Mouse (Mus musculus): ENCODE measurements around the gene Ubac1.

The Ubac1 gene

GRCm38 (mm10) chr2:26021561-26022257 is at the start of gene Ubac1:
TSS of gene Ubac1 (minus strand) at chr2:26021747.
- peak; percentile 77 for DNase-seq (ENCODE audit: low read depth, low spot score)

DNA sequence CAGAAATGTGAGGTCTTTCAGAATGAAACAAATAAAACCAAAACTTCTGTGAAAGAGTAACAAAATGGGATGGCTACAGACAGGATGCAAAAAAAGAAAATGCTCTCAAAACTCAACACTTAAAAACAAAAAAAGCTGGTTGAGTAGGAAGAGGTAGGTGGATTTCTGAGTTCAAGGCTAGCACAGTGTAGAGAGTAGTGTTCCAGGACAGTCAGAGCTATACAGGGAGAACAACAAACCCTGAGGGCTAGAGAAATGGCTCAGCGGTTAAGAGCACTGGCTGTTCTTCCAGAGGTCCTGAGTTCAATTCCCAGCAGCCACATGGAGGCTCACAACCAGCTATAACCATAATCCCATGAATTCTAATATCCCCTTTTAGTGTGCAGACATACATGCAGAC is 47.0 kb upstream of the Ubac1 start:
- no peak for DNase-seq (ENCODE audit: low read depth, low spot score)

DNA sequence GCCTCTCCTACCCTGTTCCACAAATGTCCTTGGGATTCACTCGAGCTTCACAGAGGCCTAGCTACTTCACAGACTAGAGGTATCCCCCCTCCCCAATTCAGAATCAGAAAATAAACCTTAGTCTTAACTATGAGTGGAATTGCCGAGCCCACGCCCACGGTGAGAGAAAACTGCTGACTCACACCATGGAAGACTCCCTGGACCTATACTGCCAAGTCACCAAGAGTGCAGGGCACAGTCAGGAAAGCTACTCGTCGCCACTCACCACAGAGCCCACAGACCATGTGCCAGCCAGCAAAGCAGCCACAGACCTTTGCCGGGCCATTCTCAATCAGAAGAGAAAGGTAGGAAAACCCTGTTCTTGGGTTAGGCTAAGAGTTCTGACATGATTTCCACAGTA is 46.6 kb upstream of the Ubac1 start:
- DNase-seq (ENCODE audit: low read depth, low spot score) = no peak

- no peak for DNase-seq (ENCODE audit: low read depth, low spot score)
Observed at GRCm38 (mm10) chr2:26066527-26066926, 45.0 kb upstream of the Ubac1 start.

DNA sequence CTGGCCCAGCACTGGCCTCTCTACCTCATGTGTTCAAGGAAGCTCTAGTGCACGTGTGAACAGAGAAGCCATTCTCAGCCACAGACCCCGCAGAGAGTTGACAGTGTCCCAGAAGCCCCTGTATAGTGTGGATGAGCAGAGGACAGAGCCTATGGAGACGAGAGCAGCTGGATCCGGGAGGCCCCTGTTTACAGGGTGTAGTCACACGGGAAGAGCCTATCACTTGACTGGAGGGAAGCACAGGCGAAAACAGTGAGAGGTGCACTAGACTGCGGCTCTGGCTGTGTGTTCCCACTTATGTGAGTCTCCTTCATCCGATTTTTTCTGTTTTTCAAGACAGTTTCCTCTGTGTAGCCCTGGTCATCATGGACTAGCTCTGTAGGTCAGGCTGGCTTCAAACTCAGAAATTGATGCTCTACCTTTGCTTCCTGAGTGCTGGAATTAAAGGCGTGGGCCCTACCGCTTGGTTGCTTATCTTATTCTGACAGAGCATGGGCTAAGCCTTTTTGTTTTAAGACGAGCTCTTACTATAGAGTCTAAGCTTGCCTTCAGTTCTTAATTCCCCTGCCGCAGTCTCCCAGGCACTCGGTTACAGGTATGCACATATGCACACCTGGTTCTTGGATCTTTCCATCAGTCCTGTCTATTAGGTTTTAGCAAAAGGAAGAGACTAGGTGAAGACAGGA is 41.3 kb upstream of the Ubac1 start:
- DNase-seq (ENCODE audit: low read depth, low spot score) = no peak

DNA sequence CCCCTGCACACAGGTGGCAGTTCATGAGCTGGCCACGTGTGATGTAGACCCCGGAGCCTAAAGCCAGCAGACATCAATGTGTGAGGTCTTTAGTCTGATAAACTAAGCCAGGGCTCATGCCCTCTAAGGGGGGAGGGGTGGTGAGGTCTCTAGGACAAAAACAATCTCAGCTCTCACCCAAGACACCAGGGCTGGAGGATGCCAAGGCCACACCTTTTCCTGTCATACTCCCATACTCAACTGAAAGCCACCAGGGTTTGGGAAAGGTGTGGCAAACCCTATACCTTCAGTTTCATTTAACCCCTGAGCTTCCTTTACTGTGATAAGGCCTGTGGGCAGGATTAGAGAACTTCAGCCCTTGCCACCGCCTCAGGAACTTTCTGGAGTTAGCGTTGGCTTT is 40.7 kb upstream of the Ubac1 start:
- DNase-seq (ENCODE audit: low read depth, low spot score) = no peak

GRCm38 (mm10) chr2:26061018-26061666 is 39.6 kb upstream of the Ubac1 start:
- DNase-seq (ENCODE audit: low read depth, low spot score) = no peak

DNA sequence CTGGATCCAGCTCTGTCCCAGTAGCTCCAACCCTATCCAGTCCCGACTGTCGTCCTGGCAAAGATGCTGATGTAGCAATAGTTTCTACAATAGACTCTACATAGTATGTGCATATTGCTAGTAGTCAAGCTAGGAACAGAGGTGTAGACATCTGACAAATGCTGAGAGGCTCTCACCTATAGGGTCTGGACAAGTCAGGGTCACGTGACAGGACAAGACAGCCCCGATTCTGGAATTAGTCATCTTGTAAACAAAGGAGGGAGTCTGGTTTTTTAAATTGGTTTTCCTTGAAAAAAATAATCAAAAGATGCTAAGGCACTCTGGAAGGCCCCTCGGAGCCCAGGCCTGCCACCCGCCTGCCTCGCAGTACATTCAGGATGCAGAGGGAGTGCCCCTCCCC is 35.5 kb upstream of the Ubac1 start:
- no peak for DNase-seq (ENCODE audit: low read depth, low spot score)

GRCm38 (mm10) chr2:26056226-26056625 is 34.7 kb upstream of the Ubac1 start:
- no peak for DNase-seq (ENCODE audit: low read depth, low spot score)

DNA sequence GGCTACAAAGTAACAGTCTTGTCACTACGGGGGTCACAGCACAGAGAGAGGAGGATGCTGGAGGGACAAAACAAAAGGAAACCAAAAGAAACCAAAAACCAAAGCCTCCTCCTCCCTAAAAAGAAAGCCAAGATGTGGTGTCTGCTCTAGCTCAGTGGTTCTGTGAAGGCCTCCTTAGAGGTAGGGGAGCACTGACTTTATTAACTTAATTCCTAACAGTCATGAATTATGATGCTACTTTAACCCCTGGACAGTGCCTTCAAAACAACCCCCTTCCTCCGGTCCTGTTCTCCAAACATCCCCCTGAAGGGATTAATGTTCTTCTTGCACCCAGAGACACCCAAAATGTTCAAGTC is 34.2 kb upstream of the Ubac1 start:
- DNase-seq (ENCODE audit: low read depth, low spot score) = no peak

GRCm38 (mm10) chr2:26055046-26055746 is 33.6 kb upstream of the Ubac1 start:
- peak; percentile 56 for DNase-seq (ENCODE audit: low read depth, low spot score)

GRCm38 (mm10) chr2:26052806-26053205 is 31.3 kb upstream of the Ubac1 start:
- DNase-seq (ENCODE audit: low read depth, low spot score) = no peak

DNA sequence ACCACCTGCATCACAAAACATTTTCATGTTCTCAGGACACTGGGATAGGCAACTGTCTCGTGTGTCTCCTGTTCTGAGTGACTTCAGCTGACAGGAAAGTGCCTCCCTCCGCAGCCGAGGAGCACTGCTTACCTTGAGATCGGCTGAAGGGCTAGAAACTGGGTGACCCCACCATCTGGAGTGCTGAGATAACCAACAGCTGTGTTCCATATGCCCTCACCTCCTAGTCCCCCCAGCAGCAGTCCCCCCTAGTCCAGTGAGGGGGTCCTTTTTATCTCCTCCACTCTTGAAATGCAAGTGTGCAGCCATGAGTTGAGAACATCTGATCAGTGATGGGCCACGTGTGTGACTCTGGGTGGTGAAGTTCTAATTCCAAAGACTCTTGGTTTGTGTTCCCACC is 27.3 kb upstream of the Ubac1 start:
- DNase-seq (ENCODE audit: low read depth, low spot score) = no peak

DNA sequence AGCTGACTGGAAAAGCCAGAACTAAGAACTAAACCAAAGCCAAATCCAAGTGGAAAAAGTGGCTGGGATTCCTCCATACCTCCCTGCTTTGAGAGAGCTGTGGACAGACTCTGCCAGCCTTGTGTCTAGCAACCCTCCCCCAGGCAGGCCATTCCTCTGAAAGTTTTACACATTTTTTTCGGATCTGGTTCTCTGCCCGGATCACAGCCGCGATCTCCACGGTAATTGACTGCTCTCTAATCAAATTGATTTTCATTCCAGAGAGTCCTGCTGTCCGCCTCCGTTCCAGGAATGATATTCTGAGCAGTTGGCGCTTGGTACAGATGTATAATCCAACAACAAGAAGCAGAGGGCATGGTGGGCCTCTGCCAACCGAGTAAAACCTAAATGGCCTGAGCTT is 22.7 kb upstream of the Ubac1 start:
- DNase-seq (ENCODE audit: low read depth, low spot score) = no peak

DNA sequence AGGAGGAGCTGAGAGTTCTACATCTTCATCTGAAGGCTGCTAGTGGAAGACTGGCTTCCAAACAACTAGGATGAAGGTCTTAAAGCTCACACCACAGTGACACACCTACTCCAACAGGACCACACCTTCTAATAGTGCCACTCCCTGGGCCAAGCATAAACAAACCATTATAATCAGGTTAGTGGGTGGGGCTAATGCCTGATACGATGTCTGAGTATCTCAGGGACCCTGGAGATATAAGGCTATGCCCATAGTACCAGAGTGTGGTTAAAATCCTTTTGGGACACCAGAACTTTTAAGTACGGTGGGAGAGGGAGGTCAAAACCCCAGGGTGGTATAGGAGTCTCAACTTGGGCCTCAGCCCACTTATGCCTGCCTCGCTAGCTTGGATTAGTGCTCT is 21.1 kb upstream of the Ubac1 start:
- no peak for DNase-seq (ENCODE audit: low read depth, low spot score)

GRCm38 (mm10) chr2:26041163-26041810 is 19.7 kb upstream of the Ubac1 start:
- no peak for DNase-seq (ENCODE audit: low read depth, low spot score)

DNA sequence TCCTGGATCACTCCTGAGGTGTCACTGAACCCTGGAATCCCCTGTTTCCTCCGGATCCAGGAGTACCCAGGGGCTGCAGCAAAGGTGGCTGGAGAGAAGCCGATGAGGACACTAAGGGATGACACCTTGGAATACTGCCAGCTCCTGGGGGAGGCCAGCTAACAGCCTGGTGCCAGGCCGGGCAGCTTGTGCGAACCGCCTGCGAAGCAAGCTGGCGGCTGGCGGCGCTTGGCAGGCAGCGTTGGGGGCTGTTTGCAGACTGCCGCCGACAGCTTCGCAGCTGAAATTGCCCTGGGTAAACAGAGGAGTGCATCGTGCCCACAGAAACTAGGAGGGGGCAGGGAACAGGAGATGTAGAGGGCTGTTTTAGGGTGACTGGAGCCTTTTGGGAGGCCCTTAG is 18.4 kb upstream of the Ubac1 start:
- no peak for DNase-seq (ENCODE audit: low read depth, low spot score)

DNA sequence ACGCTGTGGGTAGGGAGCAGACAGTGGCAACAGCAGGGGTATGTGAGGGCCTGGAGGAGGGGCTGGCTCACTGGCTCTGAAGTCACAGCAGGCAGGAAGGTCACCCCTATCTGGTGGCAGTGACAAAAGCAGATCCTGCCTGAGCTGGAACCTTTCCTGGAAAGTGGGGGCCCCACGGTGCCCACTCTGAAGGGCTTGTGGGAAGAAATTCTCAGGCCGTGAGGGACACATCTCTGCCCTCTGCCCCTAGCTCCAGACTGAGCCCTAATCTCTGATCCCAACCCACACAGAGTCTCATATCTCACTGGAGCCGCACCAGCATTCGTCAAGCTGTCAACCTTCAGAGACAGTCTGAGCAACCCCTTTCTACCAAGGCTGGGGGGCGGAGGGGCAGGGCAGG is 15.8 kb upstream of the Ubac1 start:
- no peak for DNase-seq (ENCODE audit: low read depth, low spot score)

DNA sequence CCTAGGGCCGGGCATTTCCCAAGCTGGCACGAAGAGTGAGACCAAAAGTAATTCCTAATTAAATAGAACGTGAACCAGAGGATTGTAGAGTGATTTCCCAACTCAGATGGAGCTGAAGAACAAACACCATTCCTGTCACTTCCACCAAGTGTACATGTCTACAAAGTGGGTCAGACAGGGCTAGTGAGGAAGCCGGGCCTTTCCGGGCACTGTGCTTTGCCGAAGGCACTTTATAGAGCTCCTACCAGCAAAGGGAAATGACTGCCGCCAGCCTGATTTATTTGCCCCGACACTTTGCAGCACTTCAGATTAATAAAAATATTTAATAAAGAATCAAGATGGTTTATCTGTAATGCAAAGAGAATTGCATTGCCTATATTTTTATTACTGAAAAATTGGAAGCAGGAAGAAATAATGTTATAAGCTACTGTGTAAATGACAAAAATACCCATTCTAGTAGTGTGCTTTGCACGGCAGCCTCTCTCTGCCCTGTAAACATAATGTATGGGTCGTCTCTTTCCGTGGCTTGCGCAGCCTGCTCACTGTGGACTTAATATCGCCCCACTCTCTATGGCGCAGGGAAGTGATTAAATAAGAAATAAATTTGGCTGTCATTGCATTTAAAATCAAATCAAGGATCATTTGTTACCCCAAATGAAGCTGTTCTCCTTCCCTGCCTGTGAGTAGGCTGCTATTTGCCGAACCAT is 12.9 kb upstream of the Ubac1 start:
- no peak for DNase-seq (ENCODE audit: low read depth, low spot score)

DNA sequence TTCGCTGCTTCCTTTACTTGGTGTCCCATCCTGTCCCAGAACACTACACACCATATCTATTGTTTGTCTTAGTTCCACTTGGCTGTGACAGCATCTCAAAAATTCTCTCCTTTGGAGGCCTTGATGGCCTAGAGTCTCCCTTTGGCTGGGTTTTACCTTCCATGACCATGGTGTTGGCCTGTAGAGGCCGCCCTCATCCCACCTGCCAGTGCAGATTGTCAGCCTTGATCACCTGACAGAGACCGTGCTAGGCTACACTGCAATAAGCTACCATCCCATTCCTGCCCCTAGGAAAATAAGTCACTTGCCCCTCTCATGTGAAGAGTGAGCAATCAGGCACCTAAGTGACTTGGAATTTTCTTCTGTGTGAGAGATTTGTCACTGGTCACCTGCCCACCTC is 8.7 kb upstream of the Ubac1 start:
- no peak for DNase-seq (ENCODE audit: low read depth, low spot score)
